Mouse (Mus musculus) spleen, adult 2 months (tissue): Measurements from ENCODE around the gene Appl2. TPM values are rescaled to one million over a fixed set of nuclear protein-coding genes. Genes with fewer than 3 reads are reported as not detected.
A peak's percentile ranks its signal among the peaks of the same experiment; 100 is the strongest.

Source experiments
- DNase-seq, 2 experiments: peaks; one replicate each; pipeline versions ENCODE4 v3.0.0 to v3.0.0-alpha.2; 2012 to 2021; ENCODE audit warnings: low spot score in 2 of 2, low read depth in 1 of 2
- H3K27ac ChIP-seq: fragments of 200-500 bp; 2 replicates; pipeline ENCODE4 v1.5.1; 2012; ENCODE audit warnings: low read length, inconsistent platforms; ENCODE audit not compliant: insufficient read depth
- H3K27me3 ChIP-seq: fragments of 200-500 bp; 2 replicates; pipeline ENCODE4 v1.6.1; 2012; ENCODE audit warnings: mild to moderate bottlenecking, moderate library complexity, low read length, inconsistent platforms; ENCODE audit not compliant: control insufficient read depth, insufficient read depth
- H3K36me3 ChIP-seq: fragments of 200-500 bp; 2 replicates; pipeline ENCODE4 v1.6.1; 2012; ENCODE audit warnings: mild to moderate bottlenecking, low read length, inconsistent platforms; ENCODE audit not compliant: control insufficient read depth, insufficient read depth
- H3K4me1 ChIP-seq: fragments of 200-500 bp; 2 replicates; pipeline ENCODE4 v1.6.1; 2011; ENCODE audit warnings: inconsistent platforms; ENCODE audit not compliant: control insufficient read depth, insufficient read depth, insufficient read length
- H3K4me3 ChIP-seq: fragments of 200-500 bp; 2 replicates; pipeline ENCODE4 v1.5.1; 2011; ENCODE audit warnings: mild to moderate bottlenecking, inconsistent platforms; ENCODE audit not compliant: insufficient read depth, insufficient read length; ENCODE audit errors: extremely low read depth
- CTCF ChIP-seq: fragments of 200-500 bp; IDR thresholded peaks from 2 replicates; pipeline ENCODE4 v1.5.1; 2011; ENCODE audit warnings: mild to moderate bottlenecking, inconsistent platforms; ENCODE audit not compliant: insufficient read depth, insufficient read length, insufficient replicate concordance; ENCODE audit errors: extremely low read depth
- POLR2A ChIP-seq: fragments of 200-500 bp; IDR thresholded peaks from 2 replicates; pipeline ENCODE4 v1.6.1; 2011; ENCODE audit warnings: low read depth, low read length, inconsistent platforms
- WGBS: fragments of 180-500 bp; shearing (Covaris S2); methylation state at CpG from one replicate; pipeline ENCODE4 v1.1.7; 2018; 5-methylcytosine and 5-hydroxymethylcytosine counted together
- polyA plus RNA-seq: library from polyadenylated mRNA; depleted of rRNA; stranded (reverse); fragments of >200 nt; gene quantifications from 2 replicates; pipeline ENCODE4 v1.2.3, GENCODE M21; 2012

Gene Appl2
- polyA plus RNA-seq, 1 experiment: 11.7 TPM

DNA sequence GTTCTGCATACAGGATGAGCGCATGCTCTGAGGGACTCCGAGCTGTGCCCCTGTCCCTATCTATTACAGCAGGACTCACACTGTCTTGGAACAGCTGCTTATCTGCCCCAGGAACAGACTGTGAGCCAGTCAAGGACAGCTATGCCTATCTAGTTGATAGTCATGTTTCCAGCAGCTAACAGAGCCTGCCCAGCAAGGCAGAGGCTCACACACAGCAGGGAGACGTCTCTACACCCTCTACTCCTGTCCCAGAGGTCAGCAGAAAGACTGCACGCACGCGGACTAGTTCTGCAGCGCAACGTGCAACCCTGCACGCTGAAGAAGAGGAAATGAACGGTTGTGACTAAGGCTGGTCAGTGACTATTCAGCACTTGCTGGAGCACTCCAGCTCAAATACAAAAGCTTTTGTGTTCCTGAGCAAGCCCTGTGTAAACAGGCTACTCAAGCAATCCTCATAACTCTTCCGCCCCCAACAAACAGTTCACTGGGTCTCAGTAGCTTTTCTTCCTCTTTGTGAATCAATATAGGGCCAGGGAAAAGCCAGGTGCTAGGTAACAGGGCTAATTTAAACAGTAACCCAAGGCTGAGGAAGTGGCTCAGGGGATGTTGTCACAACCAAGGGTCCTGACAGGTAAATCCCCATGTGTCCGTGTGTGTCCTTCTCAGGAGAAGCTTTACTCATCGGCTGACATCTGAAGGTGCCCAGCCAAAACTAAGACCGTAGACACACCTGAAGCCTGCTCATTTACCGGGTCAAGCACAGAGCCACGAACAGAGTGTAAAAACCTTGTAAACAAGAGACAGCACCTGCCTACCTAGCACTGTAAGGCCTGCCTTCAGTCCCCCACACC, 3.4 kb downstream of the Appl2 start:
- 0 out of 2 replicates have a peak, but pooled peaks cover 3% of the 10 kb centered on the region for H3K27me3 ChIP-seq
- no peak for DNase-seq
- no peaks in the 10 kb centered on the region for H3K36me3 ChIP-seq
- no peak overlapping the region for H3K4me3 ChIP-seq
- 47% methylated on average over 16 of the region's 16 CpGs for WGBS
- peaks cover 3% of the 10 kb centered on the region for H3K4me1 ChIP-seq
- TF ChIP-seq CTCF (no peak), POLR2A (no peak)
- peak overlapping the region; percentile 3; the same call in 1 of the 2 replicates for H3K27ac ChIP-seq

DNA sequence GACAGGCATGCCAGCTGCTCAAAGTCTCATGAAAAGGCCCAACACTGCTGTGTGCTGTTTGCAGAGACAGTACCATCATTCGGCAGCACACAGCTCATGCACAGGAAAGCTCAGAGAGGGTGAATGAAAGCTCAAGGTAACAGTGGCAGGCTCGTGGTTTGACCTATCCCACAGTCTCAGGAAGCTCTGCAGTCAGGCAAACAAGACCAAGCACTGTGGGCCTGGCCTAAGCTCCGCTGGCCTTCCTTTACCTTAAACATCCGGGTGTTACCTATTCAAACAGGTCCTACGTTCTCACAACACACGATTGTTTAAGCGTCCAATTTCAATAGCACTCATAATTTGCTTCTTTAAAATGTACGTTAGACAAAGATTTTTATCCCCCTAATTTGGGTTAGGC, 4.4 kb downstream of the Appl2 start:
- 0 out of 2 replicates have a peak, but pooled peaks cover 3% of the 10 kb centered on the region for H3K27me3 ChIP-seq
- H3K27ac ChIP-seq: no peak overlapping the region
- 58% methylated on average over 8 of the region's 8 CpGs for WGBS
- no peak overlapping the region for H3K4me3 ChIP-seq
- TF ChIP-seq CTCF: no peak
- TF ChIP-seq POLR2A: no peak
- DNase-seq: peak in 1 of 2 experiments; percentile 7
- H3K36me3 ChIP-seq: no peaks in the 10 kb centered on the region
- H3K4me1 ChIP-seq: peaks cover 3% of the 10 kb centered on the region

DNA sequence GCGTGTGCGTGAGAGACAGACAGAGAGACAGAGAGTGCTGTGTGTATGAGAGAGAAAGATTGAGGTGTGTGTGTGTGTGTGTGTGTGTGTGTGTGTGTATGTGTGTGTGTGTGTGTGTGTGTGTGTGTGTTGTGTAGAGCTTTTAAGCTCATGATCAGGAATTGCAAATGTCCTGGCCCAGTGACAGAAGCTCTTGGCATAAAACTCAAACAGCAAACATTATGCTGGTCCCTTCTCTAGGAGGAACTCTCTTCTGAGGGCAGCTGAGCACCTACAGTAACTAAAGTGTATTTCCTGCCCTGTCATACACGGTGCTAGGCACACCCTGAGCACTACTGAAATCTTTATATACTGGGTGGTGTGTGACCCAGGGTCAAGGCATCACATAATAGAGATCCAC, 6.9 kb downstream of the Appl2 start:
- H3K36me3 ChIP-seq: no peaks in the 10 kb centered on the region
- no peak for TF ChIP-seq CTCF
- TF ChIP-seq POLR2A: no peak
- H3K27me3 ChIP-seq: no peaks in the 10 kb centered on the region
- 52% methylated on average over 3 of the region's 3 CpGs for WGBS
- H3K4me1 ChIP-seq: no peaks in the 10 kb centered on the region; the same call in 1 of the 2 replicates
- H3K27ac ChIP-seq: no peak overlapping the region
- DNase-seq: no peak
- H3K4me3 ChIP-seq: no peak overlapping the region

DNA sequence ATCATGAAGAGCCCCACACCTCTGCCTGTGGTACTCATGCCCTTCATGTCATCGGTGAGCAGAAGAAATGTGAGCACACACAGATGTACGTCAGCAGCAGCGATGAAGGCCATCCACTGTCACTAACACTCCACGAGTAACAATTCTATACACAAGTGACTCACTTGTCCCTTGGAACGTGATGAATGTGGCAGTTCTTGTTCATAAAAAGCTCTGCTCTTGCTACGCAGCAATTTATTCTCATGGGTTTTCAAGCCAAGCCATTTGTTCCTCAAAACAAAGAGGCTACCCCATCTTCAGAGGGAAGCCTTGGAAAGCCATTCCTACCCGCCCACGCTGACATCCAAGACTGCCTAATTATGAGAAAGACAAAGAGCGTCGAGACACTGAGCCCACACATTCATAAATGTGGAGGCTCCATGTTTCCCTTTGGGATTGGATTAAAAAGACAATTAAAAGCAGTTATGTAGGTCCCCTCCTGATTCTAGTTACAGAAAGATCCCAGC, 8.6 kb downstream of the Appl2 start:
- Histone ChIP-seq H3K4me3 (no peak overlapping the region), H3K27ac (no peak overlapping the region), H3K27me3 (no peaks in the 10 kb centered on the region), H3K36me3 (no peaks in the 10 kb centered on the region), H3K4me1 (no peaks in the 10 kb centered on the region; the same call in 1 of the 2 replicates)
- TF ChIP-seq POLR2A (no peak), CTCF (no peak)
- 90% methylated on average over 10 of the region's 10 CpGs for WGBS
- DNase-seq: no peak

DNA sequence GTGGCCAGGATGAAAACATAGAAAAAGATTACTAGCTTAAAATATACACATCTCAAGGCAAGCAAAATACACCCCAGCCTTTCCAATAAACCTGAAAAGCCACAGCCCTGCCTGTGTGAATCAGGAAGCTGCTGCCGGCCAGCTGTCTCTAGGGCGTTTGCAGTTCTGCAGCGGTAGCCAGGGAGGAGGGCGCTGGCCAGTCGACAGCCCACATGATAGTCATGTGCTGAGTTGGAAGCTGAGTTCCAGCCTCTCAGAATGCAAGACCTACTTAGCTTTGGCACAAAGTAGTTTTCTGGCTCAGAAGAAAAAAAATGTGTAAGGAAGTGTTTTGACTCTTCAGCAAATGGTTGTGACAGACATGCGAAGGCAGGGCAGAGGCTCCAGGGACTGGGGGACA, 11.2 kb downstream of the Appl2 start:
- no peak for DNase-seq
- H3K27me3 ChIP-seq: no peaks in the 10 kb centered on the region
- WGBS: 27% methylated on average over 6 of the region's 6 CpGs
- H3K27ac ChIP-seq: no peak overlapping the region
- TF ChIP-seq CTCF (no peak), POLR2A (no peak)
- peaks cover 4% of the 10 kb centered on the region; the same call in 1 of the 2 replicates for H3K4me1 ChIP-seq
- no peak overlapping the region for H3K4me3 ChIP-seq
- no peaks in the 10 kb centered on the region for H3K36me3 ChIP-seq

DNA sequence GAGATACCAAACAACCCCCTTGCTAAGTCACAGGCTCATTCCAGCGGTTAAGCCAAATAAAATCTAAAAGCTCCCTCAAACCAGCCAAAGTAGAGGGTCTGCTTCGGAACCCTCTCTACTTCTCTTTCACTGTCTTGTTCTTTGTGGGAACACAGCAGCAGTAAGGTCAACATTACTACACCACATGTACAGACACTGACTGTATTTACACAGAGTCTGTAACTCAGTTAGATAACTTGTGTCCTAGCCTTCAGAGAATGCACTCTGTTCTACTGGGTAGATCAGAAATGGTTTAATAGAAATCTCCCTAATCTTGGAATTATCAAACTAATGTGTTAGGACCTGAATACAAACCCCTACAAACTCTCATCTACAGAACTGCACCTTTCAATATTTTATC, 12.3 kb downstream of the Appl2 start:
- TF ChIP-seq CTCF (no peak), POLR2A (no peak)
- Histone ChIP-seq H3K4me1 (peaks cover 4% of the 10 kb centered on the region; the same call in 1 of the 2 replicates), H3K27ac (no peak overlapping the region), H3K36me3 (peaks cover 4% of the 10 kb centered on the region; the same call in 1 of the 2 replicates), H3K27me3 (no peaks in the 10 kb centered on the region), H3K4me3 (no peak overlapping the region)
- WGBS: 91% methylated on average over 2 of the region's 2 CpGs
- no peak for DNase-seq
